Mouse (Mus musculus) small intestine, adult 2 months (tissue): Measurements from ENCODE around the gene Sbf1.

Experiments
- CTCF ChIP-seq: fragments of 200-500 bp; IDR thresholded peaks from 2 replicates; pipeline ENCODE4 v1.5.1; 2012; ENCODE audit warnings: low read depth, mild to moderate bottlenecking, control low read depth, inconsistent platforms, low read length, moderate library complexity, mixed read lengths; ENCODE audit not compliant: insufficient replicate concordance, insufficient read length; ENCODE audit errors: extremely low read depth
- POLR2A ChIP-seq: fragments of 200-500 bp; IDR thresholded peaks from 2 replicates; pipeline ENCODE4 v1.6.1; 2012; ENCODE audit warnings: low read depth, mild to moderate bottlenecking, control low read depth, inconsistent platforms, low read length, moderate library complexity

DNA sequence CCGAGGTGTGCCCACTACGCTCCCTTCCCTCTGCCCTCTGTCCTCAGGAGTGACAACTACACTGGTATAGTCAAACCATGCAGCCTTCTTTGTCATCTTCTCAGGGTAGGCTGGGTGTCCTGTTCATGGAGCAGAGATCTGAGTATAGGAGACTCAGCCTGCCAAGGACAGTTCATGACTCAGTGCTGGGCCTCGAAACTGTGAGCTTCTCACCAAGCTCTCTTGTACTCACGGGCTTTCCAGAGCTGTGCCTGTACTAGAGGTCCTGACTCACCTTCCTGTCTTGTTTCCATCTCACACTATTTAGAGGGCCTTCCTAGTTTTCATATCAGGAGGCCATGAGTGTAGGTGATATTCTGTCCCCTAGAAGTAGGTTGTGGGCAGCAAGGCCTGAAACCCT, 37.7 kb downstream of the Sbf1 start:
- TF ChIP-seq POLR2A (no peak), CTCF (no peak)
